Mouse (Mus musculus) kidney, postnatal 0 days (tissue): ENCODE measurements around the gene Fgf11. TPM values are rescaled to one million over a fixed set of nuclear protein-coding genes. Genes with fewer than 3 reads are reported as not detected.

Source experiments
- ATAC-seq: fragments of 200-750 bp; cut with Nextera tagmentation; replicated peaks from 2 replicates; pipeline ENCODE4 v1.8.0; 2017; ENCODE audit warnings: low read depth, moderate number of reproducible peaks, moderate TSS enrichment, moderate library complexity; ENCODE audit not compliant: low FRiP score
- DNase-seq: peaks from one replicate; pipeline ENCODE4 v3.0.0-alpha.2; 2016; ENCODE audit warnings: low spot score
- H3K27ac ChIP-seq: fragments of 300-500 bp; sonication (generic); 2 replicates; pipeline ENCODE4 v1.5.1; 2014; ENCODE audit warnings: mild to moderate bottlenecking
- H3K27me3 ChIP-seq: fragments of 300-500 bp; sonication (generic); 2 replicates; pipeline ENCODE4 v1.6.1; 2014; ENCODE audit warnings: low read length, mixed read lengths; ENCODE audit not compliant: insufficient read depth
- H3K36me3 ChIP-seq: fragments of 300-500 bp; sonication (generic); 2 replicates; pipeline ENCODE4 v1.6.1; 2014; ENCODE audit warnings: low read length, mixed read lengths; ENCODE audit not compliant: insufficient read depth
- H3K4me1 ChIP-seq: fragments of 300-500 bp; sonication (generic); replicated peaks from 2 replicates; pipeline ENCODE4 v1.6.1; 2014; ENCODE audit warnings: antibody characterized with exemption, low read length, mixed read lengths; ENCODE audit not compliant: insufficient read depth
- H3K4me2 ChIP-seq: fragments of 300-500 bp; sonication (generic); 2 replicates; pipeline ENCODE4 v1.6.1; 2014; ENCODE audit warnings: mild to moderate bottlenecking, low read length, moderate library complexity, mixed read lengths
- H3K4me3 ChIP-seq: fragments of 300-500 bp; sonication (generic); replicated peaks from 2 replicates; pipeline ENCODE4 v1.5.1; 2014; ENCODE audit warnings: low read depth, low read length
- H3K9ac ChIP-seq: fragments of 300-500 bp; sonication (generic); 2 replicates; pipeline ENCODE4 v1.6.1; 2014; ENCODE audit warnings: low read depth, low read length
- H3K9me3 ChIP-seq: fragments of 300-500 bp; sonication (generic); replicated peaks from 2 replicates; pipeline ENCODE4 v1.6.1; 2016; ENCODE audit warnings: low read length, inconsistent platforms, mixed read lengths
- CTCF ChIP-seq: IDR thresholded peaks from 2 replicates; pipeline ENCODE4 v1.5.1; 2016; ENCODE audit warnings: antibody characterized with exemption, low read depth, mild to moderate bottlenecking, moderate library complexity
- WGBS: fragments of 180-500 bp; shearing (Covaris S2); extraction: QIAGEN DNeasy Blood & Tissue Kit; methylation state at CpG from one replicate; pipeline ENCODE4 v1.1.7; 2014; 5-methylcytosine and 5-hydroxymethylcytosine counted together
- polyA plus RNA-seq: library from polyadenylated mRNA; unstranded; fragments of >200 nt; fragmentation: Nextera tagmentation; extraction: Ambion mirVana; gene quantifications from 2 replicates; pipeline ENCODE4 v1.2.1, GENCODE M21; 2015

Gene Fgf11
- polyA plus RNA-seq, 1 experiment from 2014 or later, result 0.63 TPM

DNA sequence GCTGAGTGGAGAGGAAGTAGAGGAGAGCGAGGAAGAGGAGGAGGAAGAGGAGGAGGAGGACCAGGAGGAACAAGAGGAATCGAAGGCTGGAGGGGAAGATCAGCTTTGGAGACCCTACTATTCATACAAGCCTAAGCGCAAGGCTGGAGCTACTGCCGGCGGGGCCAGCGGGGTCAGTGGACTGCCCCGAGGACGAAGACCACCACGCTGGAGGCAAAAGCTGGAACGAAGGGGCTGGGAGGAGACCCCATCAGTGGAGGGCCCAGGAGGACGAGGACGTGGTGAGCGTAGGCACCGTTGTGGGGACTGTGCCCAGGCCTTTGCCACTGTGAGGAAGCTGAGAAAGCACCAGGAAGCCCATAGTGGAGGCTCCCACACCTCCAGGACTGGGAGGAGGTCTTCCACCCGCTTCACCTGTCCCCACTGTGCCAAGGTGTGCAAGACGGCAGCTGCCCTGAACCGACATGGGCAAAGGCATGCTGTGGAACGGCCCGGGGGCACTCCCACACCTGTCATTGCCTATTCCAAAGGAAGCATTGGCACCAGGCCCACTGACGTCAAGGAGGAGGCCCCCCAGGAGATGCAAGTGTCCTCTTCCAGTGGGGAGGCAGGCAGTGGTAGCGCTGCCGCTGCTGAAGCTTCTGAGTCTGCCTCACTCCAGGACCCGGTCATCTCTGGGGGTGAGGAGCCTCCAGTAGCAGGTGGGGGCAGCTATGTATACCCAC, 23.2 kb downstream of the Fgf11 start:
- H3K9ac ChIP-seq, result no peak overlapping the region
- no peak overlapping the region for H3K4me3 ChIP-seq
- no peaks in the 10 kb centered on the region for H3K27me3 ChIP-seq
- DNase-seq, result no peak
- ATAC-seq, result no peak
- H3K9me3 ChIP-seq, result no peaks in the 10 kb centered on the region
- H3K4me2 ChIP-seq, result 0 out of 2 replicates have a peak overlapping the region, but pooled peaks have one; percentile 15
- TF ChIP-seq CTCF, result no peak
- H3K27ac ChIP-seq, result no peak overlapping the region
- no peaks in the 10 kb centered on the region for H3K36me3 ChIP-seq
- peaks cover 11% of the 10 kb centered on the region for H3K4me1 ChIP-seq
- 58% methylated on average over 22 of the region's 23 CpGs for WGBS

DNA sequence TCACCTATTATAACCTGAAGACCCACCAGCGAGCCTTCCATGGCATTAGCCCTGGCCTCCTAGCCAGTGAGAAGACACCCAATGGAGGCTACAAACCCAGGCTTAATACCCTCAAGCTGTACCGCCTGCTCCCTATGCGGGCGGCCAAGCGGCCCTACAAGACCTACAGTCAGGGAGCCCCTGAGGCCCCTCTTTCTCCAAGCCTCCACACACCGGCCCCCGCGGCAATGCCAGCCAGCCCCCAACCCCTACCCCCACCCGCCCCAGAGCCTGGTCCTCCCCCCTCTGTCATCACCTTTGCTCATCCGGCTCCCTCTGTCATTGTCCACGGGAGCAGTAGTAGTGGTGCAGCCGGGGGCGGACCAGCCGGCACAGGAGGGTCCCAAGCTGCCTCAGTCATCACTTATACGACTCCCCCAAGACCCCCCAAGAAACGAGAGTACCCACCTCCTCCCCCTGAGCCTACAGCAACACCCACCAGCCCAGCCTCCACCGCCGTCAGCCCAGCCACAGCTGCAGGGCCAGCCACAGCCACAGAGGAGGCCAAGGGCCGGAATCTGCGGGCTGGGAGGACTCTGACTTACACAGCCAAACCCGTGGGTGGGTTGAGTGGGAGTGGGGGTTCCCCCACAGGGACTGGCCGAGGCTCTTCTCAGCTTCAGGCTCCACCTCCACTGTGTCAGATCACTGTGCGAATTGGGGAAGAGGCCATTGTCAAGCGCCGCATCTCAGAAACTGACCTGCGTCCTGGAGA, 24.0 kb downstream of the Fgf11 start:
- Histone ChIP-seq H3K9ac (no peak overlapping the region), H3K4me1 (peaks cover 11% of the 10 kb centered on the region), H3K9me3 (no peaks in the 10 kb centered on the region), H3K27ac (no peak overlapping the region), H3K27me3 (no peaks in the 10 kb centered on the region), H3K36me3 (no peaks in the 10 kb centered on the region), H3K4me2 (no peak overlapping the region), H3K4me3 (no peak overlapping the region)
- ATAC-seq, result no peak; the same call in 1 of the 2 replicates
- TF ChIP-seq CTCF, result no peak
- WGBS, result 46% methylated on average over 22 of the region's 26 CpGs
- peak; percentile 34 for DNase-seq

- Histone ChIP-seq H3K36me3 (no peaks in the 10 kb centered on the region), H3K27me3 (no peaks in the 10 kb centered on the region), H3K4me3 (no peak overlapping the region), H3K9ac (no peak overlapping the region), H3K4me1 (peaks cover 11% of the 10 kb centered on the region), H3K4me2 (no peak overlapping the region), H3K9me3 (no peaks in the 10 kb centered on the region), H3K27ac (no peak overlapping the region)
- ATAC-seq (no peak), DNase-seq (no peak)
- WGBS, result 86% methylated on average over 20 of the region's 20 CpGs
- TF ChIP-seq CTCF, result no peak
Observed at GRCm38 (mm10) chr11:69776488-69776887, 25.2 kb downstream of the Fgf11 start.

- no peak for ATAC-seq
- DNase-seq, result peak; percentile 10
- no peak overlapping the region for H3K27ac ChIP-seq
- H3K27me3 ChIP-seq, result no peaks in the 10 kb centered on the region
- H3K4me2 ChIP-seq, result no peak overlapping the region
- no peak for TF ChIP-seq CTCF
- no peak overlapping the region for H3K9ac ChIP-seq
- no peaks in the 10 kb centered on the region for H3K9me3 ChIP-seq
- H3K4me3 ChIP-seq, result no peak overlapping the region
- WGBS, result 55% methylated on average over 10 of the region's 10 CpGs
- H3K36me3 ChIP-seq, result no peaks in the 10 kb centered on the region
- peaks cover 11% of the 10 kb centered on the region for H3K4me1 ChIP-seq
Observed at GRCm38 (mm10) chr11:69775716-69776115, 25.9 kb downstream of the Fgf11 start.

- WGBS, result 68% methylated on average over 5 of the region's 5 CpGs
Observed at GRCm38 (mm10) chr11:69774961-69775360, 26.7 kb downstream of the Fgf11 start.

DNA sequence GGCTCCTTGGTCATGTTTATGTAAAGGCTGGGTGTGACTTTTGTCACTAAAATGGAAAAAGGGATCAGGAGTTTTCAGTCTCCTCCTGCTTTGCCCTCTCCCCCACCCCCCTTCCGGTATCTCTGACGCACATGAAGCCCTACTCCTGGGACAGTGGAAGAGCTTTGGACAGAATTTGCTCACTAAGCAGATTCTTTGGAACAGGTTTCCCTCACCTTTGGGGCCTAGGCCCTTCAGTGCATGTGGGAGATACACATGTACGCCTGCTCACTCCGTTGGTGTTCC, 34.1 kb downstream of the Fgf11 start:
- no peaks in the 10 kb centered on the region for H3K36me3 ChIP-seq
- no peak overlapping the region for H3K4me3 ChIP-seq
- ATAC-seq (no peak), DNase-seq (peak; percentile 37)
- H3K27me3 ChIP-seq, result no peaks in the 10 kb centered on the region
- no peaks in the 10 kb centered on the region for H3K9me3 ChIP-seq
- no peak for TF ChIP-seq CTCF
- H3K4me1 ChIP-seq, result peaks cover 12% of the 10 kb centered on the region; the same call in 1 of the 2 replicates
- WGBS, result 43% methylated on average over 4 of the region's 4 CpGs
- peak overlapping the region; percentile 95; the same call in 1 of the 2 replicates for H3K27ac ChIP-seq
- peak overlapping the region; percentile 99; the same call in 1 of the 2 replicates for H3K9ac ChIP-seq
- peak overlapping the region; percentile 84 for H3K4me2 ChIP-seq

More at GRCm38 (mm10) chr11:69774961-69775360, 26.7 kb downstream of the Fgf11 start:
- no peak for TF ChIP-seq CTCF
- Histone ChIP-seq H3K36me3 (no peaks in the 10 kb centered on the region), H3K27ac (no peak overlapping the region), H3K27me3 (no peaks in the 10 kb centered on the region), H3K4me2 (no peak overlapping the region), H3K4me1 (peaks cover 11% of the 10 kb centered on the region), H3K9ac (no peak overlapping the region), H3K9me3 (no peaks in the 10 kb centered on the region), H3K4me3 (no peak overlapping the region)
- ATAC-seq (no peak), DNase-seq (no peak)
